Mouse (Mus musculus): ENCODE results near the gene 4930467E23Rik. TPM values are rescaled to one million over a fixed set of nuclear protein-coding genes. Genes with fewer than 3 reads are reported as not detected.
A peak's percentile ranks its signal among the peaks of the same experiment; 100 is the strongest.
"Not testable (repeated sequence)": the region's sequence is repeated elsewhere in the genome, so short reads cannot be mapped to it uniquely, and the experiment has no call there.

4930467E23Rik gene
- polyA plus RNA-seq (2015; fragmentation: Nextera tagmentation; extraction: Ambion mirVana) = not detected in 2 replicates

DNA sequence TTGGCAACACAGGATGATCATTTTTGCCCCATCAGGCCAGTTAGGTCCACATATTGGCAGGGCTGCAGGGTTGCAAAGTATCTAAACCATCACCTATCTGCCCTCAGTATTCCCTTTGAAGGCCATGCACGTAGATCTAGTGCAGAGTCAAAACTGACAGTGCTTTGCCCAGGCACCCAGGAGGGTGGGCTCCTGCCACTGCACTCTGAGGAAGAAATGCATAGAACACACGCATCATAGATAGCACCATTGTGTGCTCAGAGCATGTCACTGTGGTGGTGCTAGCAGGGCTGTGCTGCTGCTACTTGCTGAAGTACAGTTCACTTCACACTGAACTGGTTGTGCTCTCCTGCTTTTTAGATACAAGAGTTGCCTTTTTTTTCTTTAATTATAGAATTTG lies at the start of gene 4930467E23Rik:
Gene 4930467E23Rik, plus strand, starts transcription at position 301 of the 400 bp plus-strand sequence.
- no CpG with 5 or more reads among the region's 2 CpGs for WGBS
- not testable (repeated sequence) for H3K27me3 ChIP-seq; H3K4me2 ChIP-seq (replicated peaks); H3K9ac ChIP-seq (replicated peaks); H3K4me1 ChIP-seq; H3K9me3 ChIP-seq; H3K36me3 ChIP-seq; ATAC-seq (replicated peaks); H3K4me3 ChIP-seq; H3K27ac ChIP-seq (replicated peaks)

GRCm38 (mm10) chr8:19682311-19682710 lies 47.1 kb upstream of the 4930467E23Rik start:
- not testable (repeated sequence) for H3K27me3 ChIP-seq; H3K36me3 ChIP-seq; ATAC-seq (replicated peaks); H3K9me3 ChIP-seq; H3K4me3 ChIP-seq; H3K9ac ChIP-seq (replicated peaks); H3K27ac ChIP-seq (replicated peaks); H3K4me2 ChIP-seq (replicated peaks); H3K4me1 ChIP-seq
- WGBS = 97% methylated on average over 2 of the region's 3 CpGs

- not testable (repeated sequence) for ATAC-seq (replicated peaks); H3K27me3 ChIP-seq; H3K4me1 ChIP-seq; H3K9me3 ChIP-seq; H3K9ac ChIP-seq (replicated peaks); H3K4me3 ChIP-seq; H3K4me2 ChIP-seq (replicated peaks); H3K27ac ChIP-seq (replicated peaks); H3K36me3 ChIP-seq
- WGBS = 82% methylated on average over 3 of the region's 3 CpGs
Observed at GRCm38 (mm10) chr8:19685476-19685875, 43.9 kb upstream of the 4930467E23Rik start.

DNA sequence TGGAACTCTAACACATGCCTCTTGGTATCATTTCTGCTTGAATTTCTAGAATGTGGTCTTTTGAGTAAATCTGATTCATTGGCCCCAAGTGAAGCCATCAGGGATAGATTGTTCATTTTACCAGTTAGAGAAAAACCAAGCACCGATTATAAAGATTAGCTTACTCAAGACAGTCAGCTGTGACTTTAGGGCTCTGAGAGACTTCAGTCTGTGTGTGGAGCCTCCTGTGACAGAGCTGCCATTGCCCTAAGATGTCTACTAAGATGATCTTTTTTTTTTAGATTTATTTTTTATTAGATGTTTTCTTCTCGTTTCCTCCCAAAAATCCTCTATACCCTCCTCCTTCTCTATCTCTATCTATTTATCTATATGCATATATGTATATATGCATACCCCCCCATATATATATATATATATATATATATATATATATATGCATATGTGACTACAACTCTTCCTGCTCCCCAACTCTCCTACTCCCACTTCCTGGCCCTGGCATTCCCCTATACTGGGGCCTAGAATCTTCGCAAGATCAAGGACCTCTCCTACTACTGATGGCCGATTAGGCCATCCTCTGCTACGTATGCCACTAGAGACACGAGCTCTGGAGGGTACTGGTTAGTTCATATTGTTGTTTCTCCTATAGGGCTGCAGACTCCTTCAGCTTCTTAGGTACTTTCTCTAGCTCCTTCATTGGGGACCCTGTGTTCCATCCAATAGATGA lies 40.4 kb upstream of the 4930467E23Rik start:
- H3K27me3 ChIP-seq = not testable (repeated sequence)
- WGBS = 88% methylated on average over 6 of the region's 6 CpGs

GRCm38 (mm10) chr8:19689745-19690144 lies 39.6 kb upstream of the 4930467E23Rik start:
- 83% methylated on average over 1 of the region's 1 CpGs for WGBS
- not testable (repeated sequence) for H3K4me2 ChIP-seq (replicated peaks)

More for the DNA sequence above, 40.4 kb upstream of the 4930467E23Rik start:
- not testable (repeated sequence) for H3K4me2 ChIP-seq (replicated peaks); ATAC-seq (replicated peaks); H3K9me3 ChIP-seq; H3K9ac ChIP-seq (replicated peaks); H3K27ac ChIP-seq (replicated peaks); H3K4me1 ChIP-seq; H3K4me3 ChIP-seq; H3K36me3 ChIP-seq

DNA sequence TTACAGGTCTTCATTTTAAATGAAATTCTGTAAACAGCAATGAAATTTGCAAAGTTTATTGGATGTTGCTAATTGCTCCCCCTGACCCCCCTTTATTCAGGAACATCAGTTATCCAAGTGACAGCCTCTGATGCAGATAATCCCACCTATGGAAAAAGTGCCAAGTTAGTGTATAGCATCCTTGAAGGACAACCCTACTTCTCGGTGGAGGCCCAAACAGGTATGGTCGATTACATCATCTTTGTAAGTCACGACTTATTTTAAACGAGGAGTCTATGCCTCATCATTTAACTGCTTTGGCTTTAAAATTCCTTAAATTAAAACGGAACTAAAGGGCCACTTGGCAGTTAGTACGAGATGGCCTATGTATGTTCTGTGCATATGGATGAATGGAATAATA lies 38.0 kb upstream of the 4930467E23Rik start:
- H3K9ac ChIP-seq (replicated peaks); H3K4me2 ChIP-seq (replicated peaks); H3K27me3 ChIP-seq; H3K9me3 ChIP-seq; H3K4me1 ChIP-seq; H3K4me3 ChIP-seq; H3K27ac ChIP-seq (replicated peaks); H3K36me3 ChIP-seq; ATAC-seq (replicated peaks): not testable (repeated sequence)
- 90% methylated on average over 6 of the region's 6 CpGs for WGBS

More at GRCm38 (mm10) chr8:19689745-19690144, 39.6 kb upstream of the 4930467E23Rik start:
- not testable (repeated sequence) for H3K27me3 ChIP-seq; H3K27ac ChIP-seq (replicated peaks); H3K4me3 ChIP-seq; H3K9ac ChIP-seq (replicated peaks); ATAC-seq (replicated peaks); H3K4me1 ChIP-seq; H3K36me3 ChIP-seq; H3K9me3 ChIP-seq

DNA sequence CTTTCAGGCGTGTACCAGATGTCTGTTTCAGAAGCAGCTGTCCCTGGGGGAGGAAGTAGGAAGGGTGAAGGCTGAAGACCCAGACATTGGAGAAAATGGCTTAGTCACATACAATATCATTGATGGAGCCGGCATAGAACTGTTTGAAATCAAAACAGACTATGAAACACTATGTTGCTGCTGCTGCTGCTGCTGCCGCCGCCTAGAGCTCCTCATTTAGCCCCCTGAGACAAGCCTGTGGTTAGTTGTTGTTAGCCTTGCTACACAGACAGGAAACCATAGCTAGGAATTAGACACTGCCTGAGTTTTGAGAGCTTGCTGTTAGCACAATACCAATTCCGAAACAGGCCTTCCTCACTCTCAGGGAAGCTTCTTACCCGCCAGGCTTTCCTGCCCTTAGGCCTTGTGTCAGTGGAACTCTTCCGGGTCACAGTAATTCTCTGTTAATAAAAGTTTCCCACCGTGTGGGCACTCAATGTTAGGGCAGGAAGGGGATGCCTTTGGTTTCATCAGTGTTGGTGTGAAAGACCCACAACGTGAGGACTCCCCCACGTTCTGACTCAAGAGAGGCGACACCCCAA lies 31.8 kb upstream of the 4930467E23Rik start:
- not testable (repeated sequence) for H3K4me1 ChIP-seq; H3K9ac ChIP-seq (replicated peaks); H3K27ac ChIP-seq (replicated peaks); H3K9me3 ChIP-seq; H3K36me3 ChIP-seq; ATAC-seq (replicated peaks); H3K4me2 ChIP-seq (replicated peaks); H3K27me3 ChIP-seq; H3K4me3 ChIP-seq
- WGBS = 84% methylated on average over 11 of the region's 11 CpGs

- H3K9me3 ChIP-seq; H3K36me3 ChIP-seq; H3K4me1 ChIP-seq; H3K4me3 ChIP-seq; H3K9ac ChIP-seq (replicated peaks); H3K27me3 ChIP-seq; ATAC-seq (replicated peaks); H3K4me2 ChIP-seq (replicated peaks); H3K27ac ChIP-seq (replicated peaks): not testable (repeated sequence)
- WGBS = 77% methylated on average over 6 of the region's 6 CpGs
Observed at GRCm38 (mm10) chr8:19698123-19698522, 31.3 kb upstream of the 4930467E23Rik start.

DNA sequence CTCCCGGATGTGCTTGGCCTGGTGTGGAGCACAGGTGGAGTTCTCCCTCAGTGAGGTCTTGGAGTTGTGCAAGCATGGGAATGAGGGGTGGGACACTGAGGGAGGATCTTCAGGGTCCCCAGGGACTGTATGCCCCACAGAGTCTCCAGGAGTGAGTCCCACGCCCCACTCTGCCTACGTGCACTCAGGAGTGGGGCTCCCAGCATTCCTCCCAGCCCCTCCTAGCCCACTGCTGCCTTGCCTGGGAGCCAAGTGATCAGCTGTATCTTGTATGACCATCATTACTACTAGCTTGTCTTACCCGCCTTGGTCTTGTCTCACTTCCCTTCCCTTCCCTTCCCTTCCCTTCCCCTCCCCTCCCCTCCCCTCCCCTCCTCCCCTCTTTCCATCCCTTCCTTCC lies 30.7 kb upstream of the 4930467E23Rik start:
- WGBS = 84% methylated on average over 4 of the region's 4 CpGs
- H3K4me3 ChIP-seq; H3K9me3 ChIP-seq; ATAC-seq (replicated peaks); H3K27me3 ChIP-seq; H3K27ac ChIP-seq (replicated peaks); H3K36me3 ChIP-seq; H3K9ac ChIP-seq (replicated peaks); H3K4me1 ChIP-seq; H3K4me2 ChIP-seq (replicated peaks): not testable (repeated sequence)

DNA sequence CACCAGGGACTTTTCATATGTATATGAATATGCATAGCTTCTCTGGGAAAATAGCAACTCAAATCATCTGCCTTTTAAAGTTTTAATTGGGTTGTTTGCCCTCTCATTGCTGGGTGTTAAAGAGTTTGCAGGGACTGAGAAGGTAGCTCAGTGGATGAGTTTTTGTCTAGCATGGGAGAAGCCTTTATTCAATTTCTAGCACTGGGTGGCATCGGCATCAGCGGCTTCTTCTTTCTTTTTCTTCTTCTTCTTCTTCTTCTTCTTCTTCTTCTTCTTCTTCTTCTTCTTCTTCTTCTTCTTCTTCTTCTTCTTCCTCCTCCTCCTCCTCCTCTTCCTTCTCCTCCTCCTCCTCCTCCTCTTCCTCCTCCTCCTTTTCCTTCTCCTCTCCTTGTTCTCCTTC lies 28.1 kb upstream of the 4930467E23Rik start:
- not testable (repeated sequence) for H3K4me1 ChIP-seq; ATAC-seq (replicated peaks); H3K4me3 ChIP-seq; H3K36me3 ChIP-seq; H3K9me3 ChIP-seq; H3K4me2 ChIP-seq (replicated peaks); H3K27me3 ChIP-seq; H3K27ac ChIP-seq (replicated peaks); H3K9ac ChIP-seq (replicated peaks)
- 92% methylated on average over 2 of the region's 2 CpGs for WGBS

DNA sequence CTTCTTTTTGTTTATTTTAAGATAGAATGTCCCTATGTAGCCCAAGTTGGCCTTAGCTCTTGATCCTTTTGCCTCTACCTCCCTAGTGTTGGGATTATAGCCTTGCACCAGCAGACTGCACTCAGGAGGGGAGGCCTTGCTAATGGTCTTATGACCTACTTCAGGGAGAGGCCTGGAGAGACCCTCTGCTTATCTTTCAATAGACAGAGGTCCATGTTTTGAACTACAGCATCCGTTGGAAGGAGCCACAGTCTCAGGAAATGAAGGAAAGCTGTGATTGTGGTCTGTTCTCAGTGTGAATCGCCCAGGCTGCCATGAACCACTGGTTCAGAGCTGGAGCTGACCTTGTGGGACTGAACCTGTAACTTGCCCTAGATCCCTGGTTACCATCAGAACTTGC lies 27.1 kb upstream of the 4930467E23Rik start:
- not testable (repeated sequence) for H3K4me2 ChIP-seq (replicated peaks); H3K9me3 ChIP-seq; H3K9ac ChIP-seq (replicated peaks); H3K4me3 ChIP-seq; H3K27me3 ChIP-seq; ATAC-seq (replicated peaks); H3K4me1 ChIP-seq; H3K36me3 ChIP-seq; H3K27ac ChIP-seq (replicated peaks)
- WGBS = 80% methylated on average over 2 of the region's 2 CpGs

DNA sequence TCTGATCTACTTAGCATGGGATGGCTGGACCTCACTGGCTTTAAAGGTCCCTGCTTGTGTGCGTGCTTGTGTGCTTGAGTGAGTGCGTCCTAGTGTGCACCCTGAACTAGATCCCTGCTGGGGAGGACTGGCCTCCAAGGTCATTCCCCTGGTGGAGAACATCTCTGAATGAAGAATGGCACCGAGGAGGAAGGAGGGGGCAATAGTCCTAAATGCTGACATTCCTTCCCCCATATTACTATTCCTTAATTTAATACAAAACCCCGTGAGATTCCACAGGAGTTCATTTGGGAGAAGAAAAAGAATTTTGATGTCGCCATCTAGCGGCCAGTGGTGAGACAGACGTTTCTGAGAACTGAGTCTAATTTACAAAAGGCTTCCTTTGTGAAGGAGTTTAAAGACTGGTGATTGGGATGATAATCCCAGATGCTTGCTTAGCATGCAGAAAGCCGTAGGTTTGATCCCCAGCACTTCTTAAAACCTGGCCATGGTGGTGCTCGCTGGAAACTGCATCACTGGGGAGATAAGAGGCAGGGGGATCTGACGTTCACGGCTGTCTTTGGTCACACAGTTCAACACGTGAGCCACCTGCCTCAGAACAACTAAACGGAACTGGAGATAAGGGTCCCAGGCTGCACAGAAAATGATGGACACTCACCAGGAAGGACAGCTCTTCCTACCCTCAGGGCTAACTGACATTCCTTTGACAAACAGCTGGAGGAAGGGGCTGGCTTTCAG lies 26.2 kb upstream of the 4930467E23Rik start:
- not testable (repeated sequence) for H3K9me3 ChIP-seq; H3K4me1 ChIP-seq; H3K4me2 ChIP-seq (replicated peaks); H3K36me3 ChIP-seq; H3K27me3 ChIP-seq; H3K27ac ChIP-seq (replicated peaks); H3K4me3 ChIP-seq; H3K9ac ChIP-seq (replicated peaks)
- 43% methylated on average over 13 of the region's 13 CpGs for WGBS
- peak; percentile 98 for ATAC-seq (replicated peaks)
